Mouse (Mus musculus) lung, embryonic 14.5 days (tissue): ENCODE results near the gene Greb1. TPM values are rescaled to one million over a fixed set of nuclear protein-coding genes. Genes with fewer than 3 reads are reported as not detected.

Experiments
- ATAC-seq: fragments of 200-750 bp; cut with Nextera tagmentation; 2 replicates; pipeline ENCODE4 v1.8.0; 2017; ENCODE audit warnings: mild to moderate bottlenecking, moderate TSS enrichment, moderate library complexity; ENCODE audit not compliant: insufficient read depth
- DNase-seq: peaks from one replicate; pipeline ENCODE4 v3.0.0-alpha.2; 2015
- H3K27ac ChIP-seq: fragments of 300-500 bp; sonication (generic); 2 replicates; pipeline ENCODE4 v1.5.1; 2014; ENCODE audit warnings: low read depth, mild to moderate bottlenecking, moderate library complexity
- H3K27me3 ChIP-seq: fragments of 300-500 bp; sonication (generic); 2 replicates; pipeline ENCODE4 v1.6.1; 2014; ENCODE audit warnings: low read length, control low read depth; ENCODE audit not compliant: insufficient read depth
- H3K36me3 ChIP-seq: fragments of 300-500 bp; sonication (generic); 2 replicates; pipeline ENCODE4 v1.6.1; 2014; ENCODE audit warnings: control low read depth; ENCODE audit not compliant: insufficient read depth
- H3K4me1 ChIP-seq: fragments of 300-500 bp; sonication (generic); 2 replicates; pipeline ENCODE4 v1.6.1; 2014; ENCODE audit warnings: antibody characterized with exemption, control low read depth; ENCODE audit not compliant: insufficient read depth
- H3K4me2 ChIP-seq: fragments of 300-500 bp; sonication (generic); 2 replicates; pipeline ENCODE4 v1.6.1; 2014; ENCODE audit warnings: mild to moderate bottlenecking
- H3K4me3 ChIP-seq: fragments of 300-500 bp; sonication (generic); 2 replicates; pipeline ENCODE4 v1.5.1; 2014; ENCODE audit warnings: low read depth, low read length
- H3K9ac ChIP-seq: fragments of 300-500 bp; sonication (generic); 2 replicates; pipeline ENCODE4 v1.6.1; 2014
- H3K9me3 ChIP-seq: fragments of 300-500 bp; sonication (generic); 2 replicates; pipeline ENCODE4 v1.6.1; 2016; ENCODE audit warnings: low read depth, low read length, control low read depth
- CTCF ChIP-seq: IDR thresholded peaks from 2 replicates; pipeline ENCODE4 v1.5.1; 2016; ENCODE audit warnings: antibody characterized with exemption, low read depth
- WGBS: fragments of 180-500 bp; shearing (Covaris S2); extraction: QIAGEN DNeasy Blood & Tissue Kit; methylation state at CpG from one replicate; pipeline ENCODE4 v1.1.7; 2014; 5-methylcytosine and 5-hydroxymethylcytosine counted together
- polyA plus RNA-seq: library from polyadenylated mRNA; unstranded; fragments of >200 nt; fragmentation: Nextera tagmentation; extraction: Ambion mirVana; gene quantifications from 2 replicates; pipeline ENCODE4 v1.2.1, GENCODE M21; 2014

Greb1 gene
- polyA plus RNA-seq, 1 experiment from 2014 or later = 4.4 TPM

DNA sequence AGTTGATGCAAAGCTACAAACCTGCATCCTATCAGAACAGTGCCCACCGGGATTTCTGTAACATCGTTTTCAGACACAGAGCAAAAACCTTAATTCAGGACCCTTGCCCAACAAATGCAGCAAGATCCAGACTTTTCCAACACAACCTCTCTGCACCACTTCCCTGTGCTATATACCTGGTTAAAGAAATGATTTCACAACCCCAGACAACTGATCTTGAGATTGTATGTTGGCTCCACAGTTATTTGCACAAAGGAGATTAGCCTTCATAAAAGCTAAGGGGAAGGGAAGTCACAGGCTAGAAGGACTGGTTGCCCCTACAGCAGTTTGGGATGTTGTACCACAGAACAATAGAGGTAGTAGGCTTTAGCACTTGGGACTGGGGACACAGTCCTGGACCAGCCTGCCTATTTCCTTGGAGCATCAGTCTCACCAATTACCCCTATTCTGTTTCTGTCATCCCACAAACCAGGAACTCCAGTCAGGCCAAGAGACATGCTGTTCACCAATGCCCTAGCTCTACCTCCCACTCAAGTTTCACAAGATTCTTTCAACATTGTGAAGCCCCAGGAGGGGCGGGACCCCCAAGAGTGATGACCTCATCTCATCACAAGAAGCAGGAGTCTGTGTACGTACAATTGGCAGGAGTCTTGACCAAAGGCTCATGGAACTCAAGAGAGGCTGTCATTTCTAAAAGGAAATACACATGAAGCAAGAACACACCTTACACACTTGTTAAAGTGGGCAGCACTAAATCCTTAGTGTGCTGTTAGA, 36.9 kb downstream of the Greb1 start:
- H3K4me2 ChIP-seq = no peak overlapping the region
- H3K36me3 ChIP-seq = no peaks in the 10 kb centered on the region
- no peak overlapping the region for H3K27ac ChIP-seq
- WGBS = 71% methylated on average over 4 of the region's 4 CpGs
- H3K9ac ChIP-seq = no peak overlapping the region
- no peak for ATAC-seq
- no peaks in the 10 kb centered on the region for H3K27me3 ChIP-seq
- H3K9me3 ChIP-seq = no peaks in the 10 kb centered on the region
- no peak for DNase-seq
- no peaks in the 10 kb centered on the region for H3K4me1 ChIP-seq
- no peak for TF ChIP-seq CTCF
- no peak overlapping the region for H3K4me3 ChIP-seq

DNA sequence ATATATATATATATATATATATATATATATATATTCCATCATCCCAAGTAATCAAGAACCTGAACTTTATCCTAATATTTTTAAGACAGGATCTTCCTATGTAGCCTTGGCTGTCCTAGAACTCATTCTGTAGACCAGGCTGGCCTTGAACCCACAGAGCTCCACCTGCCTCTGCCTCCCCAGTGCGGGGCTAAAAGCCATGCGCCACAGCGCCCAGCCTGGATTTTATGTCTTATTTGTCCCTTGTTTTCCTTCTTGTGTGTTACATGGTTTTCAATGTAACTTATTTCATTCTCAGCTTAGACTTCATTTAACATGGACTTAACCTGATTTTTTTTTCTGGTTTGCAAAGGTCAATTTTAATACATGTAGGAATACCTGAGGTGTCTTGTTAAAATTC, 39.2 kb downstream of the Greb1 start:
- H3K9ac ChIP-seq = no peak overlapping the region
- WGBS = 100% methylated on average over 3 of the region's 3 CpGs
- H3K4me2 ChIP-seq = no peak overlapping the region
- H3K27ac ChIP-seq = no peak overlapping the region
- H3K9me3 ChIP-seq = no peaks in the 10 kb centered on the region
- H3K36me3 ChIP-seq = no peaks in the 10 kb centered on the region
- DNase-seq (no peak), ATAC-seq (no peak)
- no peaks in the 10 kb centered on the region for H3K27me3 ChIP-seq
- no peaks in the 10 kb centered on the region for H3K4me1 ChIP-seq
- no peak for TF ChIP-seq CTCF
- H3K4me3 ChIP-seq = no peak overlapping the region

GRCm38 (mm10) chr12:16760246-16760645, 40.4 kb downstream of the Greb1 start:
- H3K27ac ChIP-seq = no peak overlapping the region
- H3K4me3 ChIP-seq = no peak overlapping the region
- H3K4me2 ChIP-seq = no peak overlapping the region
- ATAC-seq (no peak), DNase-seq (no peak)
- no peaks in the 10 kb centered on the region for H3K9me3 ChIP-seq
- no peaks in the 10 kb centered on the region for H3K4me1 ChIP-seq
- H3K9ac ChIP-seq = no peak overlapping the region
- 69% methylated on average over 4 of the region's 4 CpGs for WGBS
- TF ChIP-seq CTCF = no peak
- H3K27me3 ChIP-seq = no peaks in the 10 kb centered on the region
- no peaks in the 10 kb centered on the region for H3K36me3 ChIP-seq

GRCm38 (mm10) chr12:16754311-16754710, 46.4 kb downstream of the Greb1 start:
- no peaks in the 10 kb centered on the region for H3K27me3 ChIP-seq
- H3K27ac ChIP-seq = no peak overlapping the region
- no peak overlapping the region for H3K9ac ChIP-seq
- no peak for ATAC-seq
- no peak overlapping the region for H3K4me3 ChIP-seq
- TF ChIP-seq CTCF = peak; percentile 86
- no peak overlapping the region for H3K4me2 ChIP-seq
- H3K9me3 ChIP-seq = no peaks in the 10 kb centered on the region
- DNase-seq = peak; percentile 75
- 3% methylated on average over 2 of the region's 2 CpGs for WGBS
- H3K4me1 ChIP-seq = 0 out of 2 replicates have a peak, but pooled peaks cover 4% of the 10 kb centered on the region
- no peaks in the 10 kb centered on the region for H3K36me3 ChIP-seq

DNA sequence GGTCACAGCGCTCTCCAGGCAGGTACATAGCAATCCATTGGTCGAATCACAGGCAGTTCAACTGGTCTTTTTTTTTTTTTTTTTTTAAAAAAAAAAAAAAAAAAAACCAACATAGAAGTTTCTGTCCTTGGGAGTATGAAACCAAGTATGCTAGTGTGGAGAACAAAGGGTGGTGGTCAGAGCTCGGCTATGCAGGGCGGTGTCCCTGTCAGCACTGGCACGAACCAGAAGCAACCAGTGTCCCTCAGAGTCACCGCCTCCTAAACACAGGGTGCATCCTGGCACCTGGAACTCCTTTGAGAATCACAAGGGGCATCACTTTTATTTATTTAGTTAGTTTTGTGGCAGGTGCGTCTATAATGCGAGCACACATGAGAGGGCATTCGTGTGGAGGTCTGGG, 47.1 kb downstream of the Greb1 start:
- DNase-seq (no peak), ATAC-seq (no peak)
- H3K9ac ChIP-seq = no peak overlapping the region
- no peak overlapping the region for H3K27ac ChIP-seq
- 0 out of 2 replicates have a peak overlapping the region, but pooled peaks have one; percentile 8 for H3K4me2 ChIP-seq
- WGBS = 73% methylated on average over 9 of the region's 9 CpGs
- H3K9me3 ChIP-seq = no peaks in the 10 kb centered on the region
- no peak for TF ChIP-seq CTCF
- H3K27me3 ChIP-seq = no peaks in the 10 kb centered on the region
- no peaks in the 10 kb centered on the region for H3K36me3 ChIP-seq
- H3K4me1 ChIP-seq = 0 out of 2 replicates have a peak, but pooled peaks cover 4% of the 10 kb centered on the region
- no peak overlapping the region for H3K4me3 ChIP-seq

GRCm38 (mm10) chr12:16753110-16753509, 47.6 kb downstream of the Greb1 start:
- ATAC-seq (no peak), DNase-seq (peak; percentile 24)
- no peak overlapping the region for H3K4me3 ChIP-seq
- H3K9ac ChIP-seq = no peak overlapping the region
- no peaks in the 10 kb centered on the region for H3K9me3 ChIP-seq
- WGBS = 22% methylated on average over 8 of the region's 8 CpGs
- 0 out of 2 replicates have a peak, but pooled peaks cover 4% of the 10 kb centered on the region for H3K4me1 ChIP-seq
- TF ChIP-seq CTCF = no peak
- H3K27ac ChIP-seq = no peak overlapping the region
- H3K27me3 ChIP-seq = no peaks in the 10 kb centered on the region
- no peaks in the 10 kb centered on the region for H3K36me3 ChIP-seq
- 0 out of 2 replicates have a peak overlapping the region, but pooled peaks have one; percentile 8 for H3K4me2 ChIP-seq

GRCm38 (mm10) chr12:16752236-16752840, 48.3 kb downstream of the Greb1 start:
- Histone ChIP-seq H3K4me3 (no peak overlapping the region), H3K4me2 (no peak overlapping the region), H3K27me3 (no peaks in the 10 kb centered on the region), H3K27ac (no peak overlapping the region), H3K9ac (no peak overlapping the region), H3K36me3 (no peaks in the 10 kb centered on the region), H3K4me1 (0 out of 2 replicates have a peak, but pooled peaks cover 4% of the 10 kb centered on the region), H3K9me3 (no peaks in the 10 kb centered on the region)
- TF ChIP-seq CTCF = no peak
- WGBS = 59% methylated on average over 12 of the region's 12 CpGs
- no peak for ATAC-seq
- DNase-seq = no peak
